Comparison of ENCODE assay signal across 17 mouse cellular contexts in the genomic region with DNA sequence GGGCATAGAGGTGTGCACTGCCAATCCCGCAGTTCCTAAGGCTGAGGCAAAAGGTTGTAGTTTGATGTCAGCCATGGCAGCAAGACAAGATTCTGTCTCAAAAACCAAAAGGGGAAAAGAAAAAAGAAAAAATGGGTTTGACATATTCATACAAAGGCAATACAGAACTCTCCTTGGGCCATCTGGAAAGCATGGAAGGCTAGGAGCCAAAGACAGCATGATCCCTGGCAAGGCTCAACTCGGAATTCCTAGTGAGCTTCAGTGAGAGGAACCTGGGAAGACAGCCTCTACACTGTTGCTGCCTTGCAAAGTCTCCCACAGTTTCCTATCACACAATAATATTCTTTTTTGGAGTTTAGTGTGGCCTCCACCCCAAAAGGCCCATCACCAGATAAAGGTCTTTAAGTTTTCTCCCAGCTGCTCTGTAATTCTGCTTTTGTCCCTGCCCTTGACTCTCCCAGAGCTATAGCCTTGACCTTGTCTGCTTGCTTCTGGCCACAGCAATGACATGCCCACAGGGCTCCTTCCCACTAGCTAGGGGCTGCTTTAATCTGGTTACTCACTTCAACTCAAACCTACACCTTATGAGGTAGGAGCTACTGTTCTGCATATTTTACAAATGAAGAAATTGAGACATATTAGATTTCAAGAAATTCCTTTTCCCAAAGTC. TPM values are rescaled to one million over a fixed set of nuclear protein-coding genes. Genes with fewer than 3 reads are reported as not detected.
DNase-seq lines count a peak whose midpoint lies in the region; TF ChIP-seq lines count a peak whose summit lies in the region.
"Had no signal": no experiment of that assay in that cellular context is flagged by ENCODE, and none has a peak within 500 bp of the region (broad histone marks: within the 10 kb centered on the region; RNA-seq: fewer than 3 reads in every experiment).

No protein-coding gene starts in this region.

- H3K4me3 ChIP-seq in E14TG2a.4 (replicated peaks; ENCODE audit: low read length) = peak overlapping the region; percentile 27; the same call in 1 of the 2 replicates
- H3K4me3 ChIP-seq: embryonic facial prominence, embryonic 12.5 days; kidney, embryonic 15.5 days; midbrain, embryonic 12.5 days had no signal

- H3K36me3 ChIP-seq in E14TG2a.4 (ENCODE audit: insufficient read depth, low read length) = no peaks in the 10 kb centered on the region
- H3K36me3 ChIP-seq: embryonic facial prominence, embryonic 12.5 days; kidney, embryonic 15.5 days; midbrain, embryonic 12.5 days had no signal

- peaks cover 59% of the 10 kb centered on the region for H3K4me1 ChIP-seq in E14TG2a.4 (replicated peaks; ENCODE audit: low read depth, low read length)
- H3K4me1 ChIP-seq: embryonic facial prominence, embryonic 12.5 days; kidney, embryonic 15.5 days; midbrain, embryonic 12.5 days had no signal

- peaks cover 10% of the 10 kb centered on the region; the same call in 1 of the 2 replicates for H3K27me3 ChIP-seq in E14TG2a.4 (ENCODE audit: insufficient read depth, low read length)
- H3K27me3 ChIP-seq: CH12.LX; embryonic facial prominence, embryonic 12.5 days; kidney, embryonic 15.5 days had no signal

- TF ChIP-seq CTCF in E14TG2a.4 (conservative IDR thresholded peaks at IDR 0.05; ENCODE audit: low read length) = no peak

- H3K9me3 ChIP-seq in E14TG2a.4 (ENCODE audit: low read length) = 0 out of 2 replicates have a peak, but pooled peaks cover 3% of the 10 kb centered on the region
- H3K9me3 ChIP-seq: embryonic facial prominence, embryonic 12.5 days; kidney, embryonic 15.5 days; midbrain, embryonic 12.5 days had no signal

- peak; percentile 52 for DNase-seq in heart, adult 11 months
- no peak for DNase-seq in heart, postnatal 4 days
- peak; percentile 80 for DNase-seq in brain, adult 2 months (ENCODE audit: low read depth, low spot score)
- peak; percentile 58 for DNase-seq in cerebellum, adult 9-11 months
- no peak for DNase-seq in MN1 (ENCODE audit: low spot score)
- no peak for DNase-seq in retina, postnatal 1 day
- no peak for DNase-seq in neural tube, embryonic 10.5 days (ENCODE audit: extremely low spot score, low spot score)
- DNase-seq: adrenal gland, adult 2 months; heart, postnatal 36 days; lung, embryonic 14.5 days; right cerebral cortex, postnatal 14 days; thymus, postnatal 25 days had no signal

RNA-seq across cellular contexts. Expression of a gene that starts 23.9 kb away (rescaled TPM):
- total RNA-seq in heart, postnatal 4 days (2021) = under 1 TPM in 1 of 2 experiments, not detected in 1; 0.07 TPM
- total RNA-seq: adrenal gland, adult 2 months; heart, postnatal 36 days had no signal

Comparison
In these comparisons a context has a peak if more than half of its experiments do, and no peak if none do; other contexts are left out.
1. DNase-seq: peak in heart, adult 11 months (single experiment), brain, adult 2 months (single experiment) and cerebellum, adult 9-11 months (single experiment); none in heart, postnatal 4 days (single experiment), MN1 (single experiment), retina, postnatal 1 day (single experiment) and neural tube, embryonic 10.5 days (single experiment).